Mouse (Mus musculus) adrenal gland, adult 18-20 months (tissue): ENCODE results near the gene D7Ertd443e. TPM values are rescaled to one million over a fixed set of nuclear protein-coding genes. Genes with fewer than 3 reads are reported as not detected.
A peak's percentile ranks its signal among the peaks of the same experiment; 100 is the strongest.

Experiments used
- DNase-seq, 2 experiments: peaks; one replicate each; pipeline ENCODE4 v3.0.0; 2021 to 2022; ENCODE audit warnings: low spot score in 2 of 2
- long read RNA-seq, 2 experiments: library from polyadenylated mRNA; stranded (forward); transcript quantifications; one replicate each; pipeline ENCODE4 v2.0.0; 2021
- total RNA-seq, 2 experiments: library from RNA; stranded (reverse); gene quantifications; 1 replicate in 1 of 2; 2 replicates in 1 of 2; pipeline ENCODE4 v1.2.3; 2021

D7Ertd443e gene
- total RNA-seq, result 1 to 10 TPM; 4.0 to 5.0 TPM
- long read RNA-seq, experiment 1, partial matches to known transcripts, result 0 of 1 reads
- long read RNA-seq, experiment 1, other reads (novel, unspliced or antisense), result 1 of 1 reads
- long read RNA-seq, experiment 2, partial matches to known transcripts, result 0 of 2 reads
- long read RNA-seq, experiment 2, other reads (novel, unspliced or antisense), result 2 of 2 reads

DNA sequence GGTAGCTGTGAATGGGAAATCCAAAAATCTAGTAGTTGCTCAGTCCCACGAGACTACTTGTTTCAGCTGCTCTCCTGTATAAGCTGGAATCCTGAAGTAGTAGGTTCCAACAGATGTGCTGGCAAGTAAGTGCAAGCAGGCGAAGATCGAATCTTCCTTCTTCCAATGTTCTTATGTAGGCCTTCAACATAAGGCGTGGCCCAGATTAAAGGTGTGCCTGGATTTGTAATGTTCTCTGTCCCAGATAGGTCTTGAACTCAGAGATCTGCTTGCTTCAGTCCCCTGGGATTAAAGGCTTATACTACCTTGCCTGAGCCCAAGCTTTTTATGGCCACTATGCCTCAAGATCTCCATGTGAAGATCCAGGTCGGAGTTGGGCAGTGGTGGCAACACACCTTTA is at the start of gene D7Ertd443e:
Gene D7Ertd443e, minus strand, starts transcription at position 101 of the 400 bp plus-strand sequence.
- no peak for DNase-seq

DNA sequence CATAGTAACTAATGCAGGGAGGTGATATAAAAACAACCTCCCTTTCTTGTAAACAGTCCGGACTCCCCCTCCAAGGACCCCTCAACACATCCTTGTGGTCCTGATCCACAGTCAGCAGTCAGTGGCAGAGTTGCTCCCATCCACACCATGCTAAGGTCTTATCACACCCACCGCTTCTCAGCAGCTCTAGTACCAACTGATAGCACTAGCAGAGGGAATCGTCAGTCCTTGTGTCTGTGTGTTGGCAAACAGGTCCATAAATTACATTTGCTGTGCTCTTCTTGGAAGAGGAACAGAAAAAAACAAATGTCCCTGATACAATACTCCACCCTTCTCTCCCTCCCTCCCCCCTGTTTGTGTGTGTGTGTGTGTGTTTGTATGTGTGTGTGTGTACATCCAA is 46.2 kb upstream of the D7Ertd443e start:
- no peak for DNase-seq

DNA sequence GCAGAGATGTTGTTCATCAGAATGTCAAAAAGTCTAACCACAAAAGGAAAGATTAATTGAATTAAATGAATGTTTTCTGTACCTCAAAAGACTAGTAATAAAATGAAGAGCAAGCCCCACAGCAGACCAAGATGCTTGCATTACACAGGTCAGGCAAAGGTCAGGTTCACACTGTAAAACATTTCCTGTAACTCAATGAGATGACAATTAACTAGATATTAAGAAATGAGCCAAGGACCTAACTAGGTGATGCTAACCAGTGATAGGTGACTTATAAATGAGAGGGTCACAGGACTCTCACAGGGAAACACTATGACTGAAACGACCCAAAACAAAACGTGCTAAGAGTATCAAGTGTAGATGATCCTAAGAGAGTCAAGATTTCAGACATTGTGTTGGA is 43.2 kb upstream of the D7Ertd443e start:
- DNase-seq, result no peak

DNA sequence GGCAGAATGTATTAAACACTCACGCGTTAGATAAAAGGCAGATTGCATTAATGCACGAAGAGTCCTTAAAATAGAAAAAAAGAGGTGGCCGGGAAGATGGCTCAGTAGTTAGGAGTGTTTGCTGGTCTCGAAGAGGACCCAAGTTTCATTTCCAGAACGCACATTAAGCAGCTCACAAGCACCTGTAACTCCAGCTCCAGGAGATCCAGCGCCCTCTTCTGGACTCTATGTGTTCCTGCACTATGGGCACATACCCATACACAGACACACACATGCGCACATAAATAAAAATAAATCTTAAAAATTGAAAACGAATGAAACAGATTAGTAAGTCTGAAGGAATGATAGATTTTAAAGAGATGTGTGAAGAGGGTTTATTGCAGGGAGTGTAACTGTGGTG is 29.6 kb upstream of the D7Ertd443e start:
- no peak for DNase-seq

DNA sequence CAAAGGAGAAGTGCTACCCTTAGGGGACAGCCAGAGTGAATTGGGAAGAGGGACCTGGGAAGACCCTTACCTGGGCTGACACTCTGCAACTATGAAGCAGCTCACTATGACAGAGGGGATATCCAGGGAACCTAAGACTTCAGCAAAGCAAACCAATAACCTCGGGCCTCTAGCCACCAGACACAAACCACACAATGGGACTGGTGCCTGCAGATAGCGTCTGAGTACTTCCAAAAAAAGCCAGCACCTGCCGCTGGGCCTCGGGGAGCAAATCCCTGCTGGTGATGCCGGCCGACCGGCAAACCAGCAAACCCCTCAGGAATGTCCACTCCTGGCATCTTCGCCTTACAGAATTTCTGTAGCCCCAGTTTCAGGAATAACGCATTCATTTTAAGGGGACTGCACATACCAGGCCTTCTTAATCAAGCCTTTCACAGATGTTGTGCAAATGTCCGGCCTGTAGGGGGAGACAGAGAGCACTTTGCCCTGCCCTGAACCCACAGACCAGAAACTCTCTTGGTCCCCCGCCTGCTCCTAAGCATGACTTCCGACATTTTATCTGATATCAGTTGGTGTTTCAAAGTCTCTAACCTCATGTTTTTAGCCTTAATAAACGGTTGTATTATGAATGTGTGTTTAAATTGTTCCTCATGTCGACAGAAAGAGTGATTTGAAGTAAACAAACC is 28.7 kb upstream of the D7Ertd443e start:
- peak; percentile 50 to 52 for DNase-seq

DNA sequence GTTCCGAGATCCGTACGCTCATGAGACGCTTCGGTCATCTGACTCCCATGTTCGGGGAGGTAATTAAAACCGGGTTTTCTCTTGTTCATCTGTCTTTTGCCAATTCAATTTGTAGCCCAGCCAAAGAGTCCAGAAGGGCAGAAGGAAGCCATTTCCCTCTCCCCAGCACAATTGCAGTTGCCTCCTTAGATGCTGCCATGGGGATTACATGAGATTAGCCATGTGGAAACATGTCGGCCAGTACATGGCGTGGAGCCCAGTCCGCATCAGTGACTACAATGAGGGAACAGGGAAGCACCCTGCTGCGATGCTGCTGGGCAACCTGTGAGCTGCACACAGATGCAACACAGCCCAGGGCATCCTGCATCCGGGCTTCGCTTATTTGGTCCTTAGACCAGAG is 23.2 kb upstream of the D7Ertd443e start:
- DNase-seq, result no peak

DNA sequence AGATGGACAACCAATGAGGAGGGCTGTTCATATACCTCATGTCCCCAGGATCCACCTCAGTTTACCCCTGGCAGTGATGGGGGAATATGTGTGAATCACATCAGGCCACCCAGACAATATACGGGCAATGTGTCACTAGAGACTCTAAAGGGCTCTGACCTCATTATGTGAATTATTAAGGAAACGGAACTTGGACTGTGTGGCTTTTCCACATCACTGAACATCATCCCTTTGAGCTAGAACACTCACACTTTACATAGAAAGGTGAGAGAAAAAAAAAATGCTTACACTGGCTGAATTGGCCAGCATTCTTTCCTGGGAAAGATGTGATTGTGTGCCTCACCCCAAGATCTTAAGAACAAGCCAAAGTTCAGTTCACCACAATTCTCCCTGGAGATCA is 15.3 kb upstream of the D7Ertd443e start:
- no peak for DNase-seq

DNA sequence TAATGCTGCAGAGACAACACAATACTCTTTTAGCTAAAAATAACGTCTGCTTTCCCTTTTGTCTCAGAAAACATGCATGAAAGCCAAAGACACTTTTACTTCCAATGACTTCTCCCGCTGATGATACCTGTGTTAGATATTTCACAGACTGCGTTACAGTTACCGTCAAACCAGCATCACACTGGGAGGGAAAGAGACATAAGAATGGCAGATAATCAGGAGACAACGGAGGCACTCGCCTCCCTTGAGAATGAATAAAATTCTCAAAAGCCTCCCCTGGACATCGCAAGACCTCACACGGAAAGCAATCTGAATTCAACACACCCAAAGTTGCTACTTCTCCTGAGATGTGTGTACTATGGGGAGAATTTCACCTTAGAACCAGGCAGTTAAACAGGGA is 11.3 kb upstream of the D7Ertd443e start:
- no peak for DNase-seq

DNA sequence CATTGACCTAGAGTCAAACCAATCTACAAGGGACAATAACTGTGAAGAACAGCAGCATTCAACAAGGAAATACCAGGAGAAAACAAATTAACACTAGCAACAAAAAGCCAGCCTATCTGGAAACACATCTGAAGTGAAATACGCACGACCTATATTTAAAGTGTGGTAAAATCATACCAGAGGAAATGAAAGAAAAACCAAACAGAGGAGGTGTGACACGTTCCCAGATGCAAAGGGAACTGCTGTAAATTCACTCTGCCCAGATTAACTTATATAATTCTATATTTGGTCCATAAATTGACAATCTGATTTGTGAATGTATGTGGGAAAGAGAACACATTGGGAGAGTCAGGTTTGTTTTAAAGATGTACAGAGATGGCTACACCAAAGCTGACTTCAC is 2.7 kb downstream of the D7Ertd443e start:
- DNase-seq, result no peak

DNA sequence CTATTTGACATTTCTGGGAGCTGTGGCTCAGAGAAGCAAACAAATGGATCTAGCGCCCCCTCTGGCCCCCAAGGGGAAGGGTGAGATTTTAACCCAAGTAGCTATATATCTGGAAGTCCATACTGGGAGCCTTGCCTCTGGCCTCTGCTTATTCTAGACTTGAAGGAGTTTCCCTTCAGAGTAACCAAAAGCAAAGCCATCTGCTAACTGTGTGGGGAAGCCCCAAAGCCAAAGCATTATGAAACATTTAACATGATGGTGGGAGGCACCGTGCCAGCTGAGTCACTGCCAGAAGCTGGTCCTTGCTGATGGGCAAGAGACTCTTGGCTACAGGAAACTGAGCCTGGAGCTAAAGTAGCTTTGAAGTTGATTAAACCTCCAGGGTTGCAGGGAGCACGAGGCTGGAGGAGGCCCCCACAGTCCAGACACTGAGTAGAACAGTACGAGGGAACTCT is 4.0 kb downstream of the D7Ertd443e start:
- DNase-seq, result peak; percentile 81 to 87

DNA sequence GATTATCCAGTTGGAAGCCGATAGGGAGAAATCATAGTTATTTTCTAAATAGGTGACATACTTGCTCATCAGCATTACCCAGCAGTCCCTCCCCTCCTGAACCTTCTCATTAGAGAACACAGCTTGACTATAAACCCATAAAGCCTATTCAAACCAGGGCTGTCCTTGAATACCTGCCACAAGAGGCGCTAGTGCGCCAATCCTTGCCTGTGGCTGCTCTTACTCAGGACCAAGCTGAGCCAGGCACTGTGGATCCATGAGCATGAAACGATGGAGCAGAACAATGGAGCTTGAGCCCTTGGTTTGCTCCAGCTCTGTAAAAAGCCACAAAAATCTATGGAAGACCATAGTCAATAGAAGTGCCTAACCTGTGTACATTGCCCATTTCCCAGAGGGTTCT is 7.2 kb downstream of the D7Ertd443e start:
- peak in 1 of 2 experiments; percentile 24 for DNase-seq

DNA sequence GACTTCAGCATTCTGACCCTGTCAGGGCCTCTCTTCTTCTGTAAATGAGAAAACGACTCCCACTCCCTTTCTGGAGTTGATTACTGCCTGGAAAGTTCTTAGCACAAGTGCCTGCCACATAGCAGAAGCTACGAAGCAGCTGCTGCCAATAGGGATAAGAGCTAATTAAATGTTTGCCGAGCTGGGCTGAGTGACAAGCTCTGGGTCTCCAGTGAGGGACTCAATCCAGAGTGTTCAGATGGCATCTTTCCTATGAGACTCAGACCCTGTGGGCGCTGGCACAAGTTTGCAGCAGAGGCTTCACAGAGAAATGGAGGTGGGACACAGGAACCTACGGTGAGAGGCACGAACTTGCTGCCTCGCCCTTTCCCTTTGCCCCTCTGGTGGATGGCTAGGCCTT is 8.7 kb downstream of the D7Ertd443e start:
- no peak for DNase-seq

DNA sequence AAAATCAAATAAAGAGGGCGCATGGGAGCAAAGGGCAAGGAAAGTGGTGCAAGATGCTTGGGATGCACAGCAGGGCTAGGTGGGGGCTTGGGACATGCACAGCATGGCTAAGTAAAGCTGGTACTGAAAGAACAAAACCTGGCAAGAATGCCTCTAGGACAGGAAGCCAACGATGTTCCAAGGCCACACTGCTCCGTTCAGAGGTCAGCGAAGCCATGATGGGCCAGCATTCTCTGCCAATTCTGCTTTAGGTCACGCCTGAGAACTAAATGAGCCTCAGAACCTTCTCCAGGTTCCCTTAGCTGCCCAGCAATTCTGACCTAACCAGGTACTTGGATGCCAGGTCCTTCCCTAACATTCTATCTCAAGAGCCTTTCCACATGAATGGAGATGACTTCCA is 13.2 kb downstream of the D7Ertd443e start:
- no peak for DNase-seq

DNA sequence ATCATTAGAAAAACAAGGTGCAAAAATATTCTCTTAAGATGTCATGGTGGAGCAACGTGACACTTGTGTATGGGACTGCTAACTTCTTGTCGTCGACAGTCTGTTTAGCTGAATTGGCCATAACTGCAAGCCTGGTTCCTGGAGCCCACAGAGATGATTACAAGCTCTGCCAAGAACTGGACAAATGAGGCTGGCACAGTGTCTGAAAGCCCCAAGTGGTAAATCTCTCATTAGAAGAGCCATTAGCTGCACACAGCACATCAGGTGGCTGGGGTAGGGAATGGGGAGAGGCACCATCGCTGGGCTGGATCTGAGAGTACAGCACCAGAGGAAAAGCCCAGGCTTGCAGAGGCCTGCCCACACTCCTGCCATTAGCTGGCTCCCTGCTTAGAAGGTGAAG is 16.2 kb downstream of the D7Ertd443e start:
- no peak for DNase-seq

DNA sequence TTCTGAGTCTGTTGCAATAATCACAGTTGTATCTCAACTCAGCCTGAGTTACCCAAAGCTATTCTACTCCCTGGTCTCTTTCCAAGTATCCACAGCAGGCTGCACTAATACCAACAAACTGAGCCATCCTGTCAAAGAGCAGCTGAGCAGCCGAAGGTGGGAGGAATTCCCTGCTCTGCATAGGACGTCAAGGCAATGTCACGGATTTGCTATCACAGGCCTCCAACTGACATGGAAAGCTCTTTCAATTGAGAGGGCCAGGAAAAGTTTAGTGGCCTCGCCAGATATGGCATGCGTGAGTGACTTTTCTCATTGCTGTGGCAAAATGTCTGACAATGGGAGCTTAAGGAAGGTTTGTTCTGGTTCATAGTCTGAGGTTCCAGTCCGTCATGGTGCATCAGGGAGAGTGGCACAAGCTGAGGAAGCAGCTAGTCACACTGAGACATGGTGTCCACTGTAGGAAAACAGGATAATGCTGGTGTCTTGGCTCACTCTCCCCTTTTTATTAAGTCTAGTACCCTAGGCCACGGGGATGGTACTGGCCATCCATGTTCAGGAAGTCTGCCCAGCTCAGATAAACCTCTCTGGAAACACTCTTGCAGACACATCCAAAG is 23.1 kb downstream of the D7Ertd443e start:
- DNase-seq, result no peak

DNA sequence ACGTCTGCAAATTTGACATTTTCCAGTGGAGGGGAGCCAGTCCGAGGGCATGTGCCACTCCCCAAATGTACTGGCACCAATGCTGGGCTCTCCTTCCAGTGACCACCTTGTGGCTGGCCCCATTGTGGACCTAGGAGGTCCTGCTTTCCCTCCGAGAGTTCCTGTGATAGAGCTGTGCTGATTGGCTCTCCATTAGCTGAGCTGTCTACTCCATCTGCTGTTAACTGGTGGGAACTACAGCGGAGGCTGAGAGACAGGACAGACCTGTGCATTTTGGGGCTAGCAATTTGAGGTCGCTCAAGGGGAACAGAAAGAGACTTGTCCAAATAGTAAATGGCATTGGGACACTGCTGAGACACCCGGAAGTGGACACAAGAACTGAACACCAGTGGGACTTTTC is 36.6 kb downstream of the D7Ertd443e start:
- peak; percentile 33 to 38 for DNase-seq

DNA sequence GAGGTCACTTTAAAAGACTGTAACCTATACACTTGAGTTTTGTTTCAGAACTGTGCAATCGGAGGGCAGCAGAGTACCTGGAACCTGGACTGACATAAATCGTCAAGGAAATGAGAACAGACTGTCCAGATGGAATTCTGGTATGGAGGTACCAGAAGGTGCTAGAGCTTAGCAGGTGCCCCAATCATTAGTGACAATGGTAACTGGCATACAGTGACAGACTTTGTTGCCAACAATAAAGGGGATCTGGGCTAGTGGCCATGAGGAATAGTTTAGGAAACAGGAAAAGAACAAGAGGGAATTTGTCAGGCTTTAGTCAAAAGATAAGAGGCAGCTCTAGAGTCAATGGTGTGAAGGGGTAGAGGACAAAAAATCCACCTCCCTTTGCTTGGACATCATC is 43.3 kb downstream of the D7Ertd443e start:
- no peak for DNase-seq

DNA sequence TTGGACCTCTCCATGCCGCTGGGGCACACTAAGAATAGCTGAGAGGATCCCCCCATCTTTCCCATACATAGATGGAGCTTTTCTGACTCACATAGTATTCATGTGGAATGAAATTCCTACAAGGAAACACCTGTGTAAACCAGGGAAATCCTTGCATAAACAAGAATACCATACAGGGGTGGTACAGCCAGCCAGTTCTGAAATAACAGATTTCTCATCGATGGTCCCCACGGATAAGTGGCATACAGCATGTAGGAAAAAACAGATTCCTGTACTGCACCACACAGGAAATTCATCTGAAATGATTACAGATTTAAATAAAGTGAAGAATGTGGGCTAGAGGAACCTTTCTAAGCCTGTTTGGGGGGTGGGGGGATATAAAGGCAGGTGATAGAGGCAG is 49.5 kb downstream of the D7Ertd443e start:
- no peak for DNase-seq

DNA sequence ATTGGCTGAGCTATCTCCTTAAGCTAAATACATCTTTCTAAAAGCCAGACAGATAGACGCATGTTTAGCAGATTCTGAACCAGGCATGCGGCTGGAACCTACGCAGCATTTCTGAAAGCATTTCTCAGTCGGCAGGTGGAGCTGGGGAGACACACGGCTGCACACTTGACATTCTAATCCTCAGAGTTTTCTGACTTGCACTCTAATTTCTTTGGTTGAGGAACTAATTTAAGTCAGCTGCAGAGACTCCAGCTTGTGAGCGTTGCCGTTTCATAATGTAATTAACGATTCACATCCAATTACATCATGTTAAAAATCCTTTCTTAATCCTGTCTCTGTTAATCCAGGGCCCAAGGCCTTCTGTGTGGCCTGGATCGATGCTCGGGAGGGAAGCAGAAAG is 64.5 kb downstream of the D7Ertd443e start:
- no peak for DNase-seq

DNA sequence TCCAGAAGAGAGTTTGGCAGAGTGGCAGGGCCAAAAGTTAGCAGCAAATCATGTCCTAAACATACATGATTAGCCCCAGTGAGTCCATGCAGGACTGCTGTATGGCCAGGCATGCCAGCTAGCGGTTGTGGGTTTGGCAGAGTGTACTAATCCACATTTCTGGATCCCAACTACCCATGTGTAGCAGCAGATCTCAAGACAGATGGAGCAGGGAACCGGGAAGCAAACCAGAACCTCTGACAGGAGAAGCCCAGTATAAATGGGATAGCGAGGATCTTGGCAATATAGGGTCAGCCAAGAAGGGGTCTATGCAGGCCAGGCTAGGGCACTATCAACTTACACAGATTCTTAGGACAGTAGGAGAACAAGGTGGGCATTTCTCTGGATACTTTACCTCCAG is 83.4 kb downstream of the D7Ertd443e start:
- DNase-seq, result no peak

DNA sequence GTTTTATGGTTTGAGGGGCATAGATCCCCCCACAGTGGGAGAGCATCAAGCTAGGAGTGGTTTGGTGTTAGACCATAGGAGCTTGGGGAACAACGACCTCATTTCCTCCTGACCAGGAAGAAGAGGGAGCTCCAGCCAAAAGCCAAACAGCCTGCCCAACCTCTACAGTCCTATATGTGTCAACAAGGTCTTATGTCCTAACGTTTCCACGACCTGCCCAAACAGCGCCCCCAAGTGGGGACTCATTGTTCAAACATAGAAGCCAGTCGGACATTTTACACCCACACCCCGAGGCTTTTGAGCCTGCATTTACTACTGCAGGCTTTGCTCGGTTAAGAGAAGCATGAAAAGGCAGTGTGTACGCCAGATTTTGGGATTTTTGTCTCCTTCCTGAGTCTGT is 84.2 kb downstream of the D7Ertd443e start:
- DNase-seq, result peak in 1 of 2 experiments; percentile 28

DNA sequence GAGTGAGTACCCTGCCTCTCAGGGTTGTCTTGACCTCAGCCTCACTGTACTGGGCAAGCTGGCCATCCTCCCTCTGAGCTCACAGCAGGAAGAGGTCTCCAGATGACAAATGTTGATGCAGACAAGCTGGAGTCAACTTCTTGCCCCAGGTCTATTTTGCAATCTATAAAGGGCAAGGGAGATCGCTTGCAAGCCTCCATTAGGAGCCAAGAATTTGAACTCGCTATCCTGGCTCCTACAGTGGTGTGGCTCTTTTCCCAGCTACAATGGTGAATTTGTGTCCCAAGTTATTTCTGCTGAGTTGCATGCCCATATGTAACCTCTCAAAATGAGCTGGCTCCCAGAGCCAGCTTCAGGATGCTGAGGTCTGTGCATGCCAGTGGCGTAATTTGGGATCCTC is 92.7 kb downstream of the D7Ertd443e start:
- DNase-seq, result no peak
